Mouse (Mus musculus): ENCODE data around the gene Gm44503.

Gm44503 gene

GRCm38 (mm10) chr9:73020566-73021097 is 62.0 kb downstream of the Gm44503 start:
- in situ Hi-C loops (cut with MboI, MseI): loop anchor here (25.0 kb wide), 1 partner anchor 1208 kb away; no protein-coding TSS in a partner anchor

- in situ Hi-C loops (cut with MboI, MseI): no loop called here
Observed at GRCm38 (mm10) chr9:73025818-73026636, 67.4 kb downstream of the Gm44503 start.

GRCm38 (mm10) chr9:73030443-73030842 is 71.8 kb downstream of the Gm44503 start:
- in situ Hi-C loops (cut with MboI, MseI): no loop called here

GRCm38 (mm10) chr9:73031421-73031820 is 72.8 kb downstream of the Gm44503 start:
- in situ Hi-C loops (cut with MboI, MseI): no loop called here

GRCm38 (mm10) chr9:73033406-73033805 is 74.8 kb downstream of the Gm44503 start:
- in situ Hi-C loops (cut with MboI, MseI): no loop called here

GRCm38 (mm10) chr9:73039222-73039945 is 80.7 kb downstream of the Gm44503 start:
- in situ Hi-C loops (cut with MboI, MseI): no loop called here

- in situ Hi-C loops (cut with MboI, MseI): loop anchor here (5.0 kb wide), 2 partner anchors 52 to 78 kb away; no protein-coding TSS in a partner anchor
Observed at GRCm38 (mm10) chr9:73040080-73040479, 81.4 kb downstream of the Gm44503 start, which contains the start of gene Pigb. Pigb (minus strand) TSS chr9:73040378.

GRCm38 (mm10) chr9:73044146-73045079 is 85.8 kb downstream of the Gm44503 start, which contains the start of gene Rab27a:
Rab27a (plus strand) TSS chr9:73044854.
- in situ Hi-C loops (cut with MboI, MseI): loop anchor here (5.0 kb wide), 2 partner anchors 48 to 82 kb away; no protein-coding TSS in a partner anchor

- in situ Hi-C loops (cut with MboI, MseI): no loop called here
Observed at GRCm38 (mm10) chr9:73045204-73045603, 86.6 kb downstream of the Gm44503 start.

GRCm38 (mm10) chr9:73045711-73046110 is 87.1 kb downstream of the Gm44503 start:
- in situ Hi-C loops (cut with MboI, MseI): no loop called here

- in situ Hi-C loops (cut with MboI, MseI): no loop called here
Observed at GRCm38 (mm10) chr9:73047906-73048305, 89.3 kb downstream of the Gm44503 start.

- in situ Hi-C loops (cut with MboI, MseI): no loop called here
Observed at GRCm38 (mm10) chr9:73048927-73049326, 90.3 kb downstream of the Gm44503 start.

- in situ Hi-C loops (cut with MboI, MseI): no loop called here
Observed at GRCm38 (mm10) chr9:73049833-73050232, 91.2 kb downstream of the Gm44503 start.

- in situ Hi-C loops (cut with MboI, MseI): no loop called here
Observed at GRCm38 (mm10) chr9:73050606-73051005, 92.0 kb downstream of the Gm44503 start.

GRCm38 (mm10) chr9:73055441-73055911 is 96.8 kb downstream of the Gm44503 start:
- in situ Hi-C loops (cut with MboI, MseI): no loop called here

- in situ Hi-C loops (cut with MboI, MseI): no loop called here
Observed at GRCm38 (mm10) chr9:73059224-73059623, 100.6 kb downstream of the Gm44503 start.

GRCm38 (mm10) chr9:73063621-73064290 is 105.1 kb downstream of the Gm44503 start:
- in situ Hi-C loops (cut with MboI, MseI): no loop called here
